Mouse (Mus musculus): Measurements from ENCODE around the gene Ak3. TPM values are rescaled to one million over a fixed set of nuclear protein-coding genes. Genes with fewer than 3 reads are reported as not detected.

Gene Ak3
- 10 to 100 TPM; 56.9 to 60.6 TPM for total RNA-seq (2021)

DNA sequence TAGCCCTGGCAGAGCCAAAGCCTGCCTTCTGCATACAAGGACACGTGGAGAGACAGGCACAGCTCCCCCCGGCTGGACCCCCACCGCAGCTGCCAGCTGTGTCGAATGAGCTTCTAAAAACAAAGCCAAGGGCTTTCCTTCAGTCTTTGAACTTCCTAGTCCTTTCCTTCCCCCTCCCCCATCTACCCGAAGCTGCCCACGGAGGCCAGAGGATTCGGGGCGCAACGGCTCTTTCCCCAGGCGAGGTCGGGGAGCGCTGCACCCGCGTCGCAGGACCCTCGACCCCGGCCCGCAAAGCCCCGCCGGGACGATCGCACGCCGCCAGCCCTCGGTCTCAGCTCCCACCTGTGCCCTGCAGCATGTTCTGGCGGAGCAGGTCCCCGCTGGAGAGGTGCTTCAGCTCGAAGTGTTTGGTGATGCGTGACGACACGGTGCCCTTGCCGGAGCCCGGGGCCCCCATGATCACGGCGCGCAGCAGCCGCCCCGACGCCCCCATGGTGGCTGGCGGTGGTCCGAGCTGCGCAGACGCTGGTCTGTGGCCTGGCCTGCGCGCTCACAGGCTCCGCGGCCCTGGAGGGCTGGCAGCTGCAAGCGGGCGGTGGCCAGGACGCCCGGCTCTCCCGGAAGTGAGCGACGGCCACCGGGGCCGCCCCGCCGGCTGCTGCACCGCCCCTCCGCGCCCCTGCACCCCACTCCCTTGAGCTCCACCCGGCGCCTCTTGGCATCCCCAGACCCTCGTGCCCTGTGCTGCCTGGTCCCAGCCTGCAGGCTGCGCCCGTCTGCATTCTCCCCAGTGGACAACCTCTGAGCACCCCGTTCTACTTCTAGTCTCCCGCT is at the start of gene Ak3:
Gene Ak3, minus strand, starts transcription at position 628 of the 837 bp plus-strand sequence.
- DNase-seq (ENCODE audit: low spot score in 2 of 2): peak; percentile 68 to 74
- intact Hi-C loops (cut with DNase I): loop anchor here (1.0 to 2.0 kb wide), 2 partner anchors 57 to 204 kb away; partner anchors contain the start of genes Cdc37l1 and Jak2

DNA sequence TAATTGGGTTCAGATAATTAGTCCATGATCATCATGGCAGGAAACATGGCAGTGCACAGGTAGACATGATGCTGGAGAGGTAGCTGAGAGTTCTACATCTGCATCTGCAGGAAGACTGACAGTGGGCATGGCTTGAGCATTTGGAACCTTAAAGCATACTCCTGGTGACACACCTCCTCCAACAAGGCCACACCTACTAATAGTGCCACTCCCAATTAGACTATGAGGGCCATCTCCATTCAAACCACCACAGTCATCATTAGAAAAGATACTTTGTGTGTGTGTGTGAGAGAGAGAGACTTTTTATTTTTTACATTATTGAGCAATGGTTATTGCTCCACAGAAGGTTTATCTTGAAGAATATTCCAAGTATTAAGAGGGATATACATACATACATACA is 44.4 kb upstream of the Ak3 start:
- intact Hi-C loops (cut with DNase I): no loop called here

DNA sequence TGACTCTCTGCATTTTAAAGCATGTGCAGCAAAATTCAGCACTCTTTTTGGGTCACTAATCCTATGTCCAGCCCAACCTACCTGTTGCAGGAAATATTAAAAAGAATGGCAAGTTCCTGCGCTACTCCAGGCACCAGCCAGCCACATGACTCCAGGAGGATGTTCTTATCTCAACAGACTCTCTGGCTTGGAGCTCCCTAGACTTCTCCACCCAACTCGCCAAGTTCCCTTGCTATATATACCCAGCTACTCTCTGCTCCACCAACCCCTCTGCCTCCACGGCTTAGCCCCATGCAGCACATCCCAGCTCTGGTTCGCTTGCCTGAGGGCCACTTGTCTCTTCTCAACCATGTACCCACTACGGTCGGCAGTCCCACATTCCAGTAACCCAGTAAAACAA is 40.9 kb upstream of the Ak3 start:
- DNase-seq (ENCODE audit: low spot score in 2 of 2): no peak

More for the DNA sequence above, 44.4 kb upstream of the Ak3 start:
- DNase-seq (ENCODE audit: low spot score in 2 of 2): no peak

DNA sequence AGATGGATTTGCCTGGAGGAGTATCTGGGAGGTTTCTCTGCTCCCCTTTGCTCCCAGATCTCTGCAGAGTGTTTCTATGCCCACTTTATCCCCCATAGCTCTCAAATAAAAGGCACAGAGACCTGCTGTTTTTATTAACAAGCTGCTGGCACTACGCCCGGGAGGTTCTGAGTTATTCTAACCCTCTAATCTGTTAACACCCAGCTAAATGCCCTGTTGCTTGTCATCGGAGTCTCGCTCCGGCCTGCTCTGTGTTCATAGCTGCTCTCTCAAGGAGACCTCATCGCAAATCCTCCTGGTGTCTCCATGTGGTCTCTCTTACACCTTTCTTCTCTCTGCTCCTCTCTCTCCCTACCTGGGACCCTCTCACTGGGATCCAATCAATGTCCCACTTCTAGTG is 27.0 kb upstream of the Ak3 start:
- no peak for DNase-seq (ENCODE audit: low spot score in 2 of 2)
- intact Hi-C loops (cut with DNase I): loop anchor here (10.0 kb wide), 1 partner anchor 130 kb away; no protein-coding TSS in a partner anchor

More for the DNA sequence above, 40.9 kb upstream of the Ak3 start:
- intact Hi-C loops (cut with DNase I): no loop called here

DNA sequence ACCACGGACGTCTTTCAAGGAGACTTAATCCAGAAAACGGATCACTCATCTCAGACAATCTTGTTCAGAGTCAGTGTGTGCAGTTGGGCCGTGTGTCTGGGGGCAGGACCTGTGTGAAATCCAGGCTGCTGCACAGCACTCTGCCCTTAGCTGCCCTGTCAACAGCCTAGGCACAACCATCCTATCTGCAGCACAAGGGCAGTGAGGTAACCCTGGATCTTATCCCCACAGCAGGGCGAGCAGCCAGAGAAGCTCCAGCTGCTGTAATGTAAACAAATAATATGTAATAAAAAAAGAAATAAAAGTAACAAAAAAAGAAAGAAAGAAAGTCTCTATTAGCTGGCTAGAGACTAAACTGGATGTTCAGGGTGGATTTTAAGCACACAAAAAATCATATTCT is 21.4 kb upstream of the Ak3 start:
- intact Hi-C loops (cut with DNase I): loop anchor here (10.0 kb wide), 1 partner anchor 436 kb away; no protein-coding TSS in a partner anchor

DNA sequence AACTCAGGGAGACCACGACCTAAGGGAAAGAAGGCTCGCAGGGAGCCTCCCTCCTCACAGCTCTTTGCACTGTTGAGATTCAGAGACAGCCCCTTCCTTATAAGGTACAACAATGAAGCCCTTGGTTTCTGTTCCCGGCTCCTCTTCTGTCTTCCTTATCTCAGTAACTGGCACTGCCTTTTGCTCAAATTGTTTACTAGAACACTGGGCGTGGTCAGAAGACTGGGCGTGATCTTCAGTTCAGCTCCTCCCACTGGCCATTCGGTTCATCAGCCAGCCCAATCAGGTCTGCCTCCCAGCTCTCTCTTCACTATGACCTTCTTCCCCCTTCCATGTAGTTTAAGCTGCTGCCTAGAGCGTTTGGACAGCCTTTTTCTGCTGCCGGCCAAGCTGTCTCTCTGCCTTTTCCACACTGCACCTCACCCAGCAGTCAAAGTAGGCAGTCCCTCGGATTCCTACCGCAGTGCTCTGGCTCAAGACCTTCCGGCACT is 19.3 kb upstream of the Ak3 start:
- intact Hi-C loops (cut with DNase I): loop anchor here (10.0 kb wide), 1 partner anchor 438 kb away; no protein-coding TSS in a partner anchor
- peak in 1 of 2 experiments; percentile 55 for DNase-seq (ENCODE audit: low spot score in 2 of 2)

More for the DNA sequence above, 21.4 kb upstream of the Ak3 start:
- no peak for DNase-seq (ENCODE audit: low spot score in 2 of 2)

DNA sequence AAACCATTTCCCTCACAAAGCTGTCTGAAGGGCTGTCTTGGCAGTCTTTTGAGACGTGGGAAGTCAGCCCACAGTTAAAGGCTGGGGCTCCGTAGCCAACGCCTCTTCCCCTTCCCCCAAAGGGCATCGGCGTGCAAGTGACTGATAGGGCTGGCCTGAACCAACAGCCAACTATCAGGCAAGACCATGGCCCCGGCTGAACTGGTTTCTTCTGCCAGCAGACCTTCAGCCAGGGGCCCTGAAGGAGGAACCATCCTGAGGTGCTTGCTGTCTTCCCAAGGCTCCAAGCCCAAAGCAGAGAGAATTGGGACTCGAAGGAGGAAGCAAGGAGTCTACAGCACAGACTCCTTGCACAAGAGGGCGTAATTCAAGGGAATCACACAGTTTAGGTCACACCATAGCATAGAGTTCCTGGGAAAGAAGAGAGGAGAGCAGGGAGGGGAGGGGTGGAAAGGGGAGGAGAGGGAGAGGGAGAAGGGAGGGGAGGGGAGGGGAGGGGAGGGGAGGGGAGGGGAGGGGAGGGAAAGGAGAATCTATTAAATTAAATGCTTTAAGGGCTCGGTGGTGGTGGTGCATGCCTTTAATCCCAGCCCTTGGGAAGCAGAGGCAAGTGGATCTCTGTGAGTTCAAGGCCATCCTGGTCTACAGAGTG is 16.8 kb upstream of the Ak3 start:
- intact Hi-C loops (cut with DNase I): loop anchor here (2.0 to 10.0 kb wide), 3 partner anchors 188 to 440 kb away; no protein-coding TSS in a partner anchor
- DNase-seq (ENCODE audit: low spot score in 2 of 2): no peak

DNA sequence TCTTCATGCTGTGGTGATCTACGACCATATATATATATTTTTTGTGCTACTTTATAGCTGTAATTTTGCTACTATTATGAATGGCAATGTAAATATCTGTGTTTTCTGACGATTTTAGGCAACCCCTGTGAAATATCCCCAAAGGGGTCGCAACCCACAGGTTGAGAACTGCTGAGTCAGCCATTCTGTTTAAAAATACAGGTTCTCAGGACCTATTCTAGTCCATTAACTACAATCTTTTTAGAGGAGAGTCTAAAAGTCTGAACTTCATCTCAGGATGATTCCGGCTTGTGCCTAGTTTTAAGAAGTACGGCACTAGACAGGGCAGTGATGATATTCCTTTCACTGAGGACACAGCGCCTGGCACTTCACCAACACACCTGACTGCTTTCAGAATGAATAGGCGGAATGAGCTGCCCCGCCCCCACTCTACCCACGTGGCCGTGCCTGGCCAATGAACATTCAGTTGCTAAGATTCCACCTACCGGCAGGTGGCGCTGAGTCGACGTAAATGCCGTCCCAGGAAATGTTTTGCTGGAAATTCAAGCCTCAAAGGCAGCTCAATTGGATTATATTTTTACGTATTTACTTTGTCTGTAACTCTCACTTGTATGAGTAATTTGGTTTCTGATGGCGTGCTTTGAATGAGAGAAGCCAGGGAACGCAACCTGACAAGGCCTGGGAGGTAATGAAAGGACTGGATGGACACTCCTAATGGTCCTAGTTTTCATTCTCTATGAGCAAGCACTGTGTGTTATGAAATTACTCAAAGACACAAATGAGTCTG is 16.0 kb upstream of the Ak3 start:
- intact Hi-C loops (cut with DNase I): loop anchor here (2.0 to 10.0 kb wide), 3 partner anchors 189 to 441 kb away; no protein-coding TSS in a partner anchor
- peak; percentile 90 for DNase-seq (ENCODE audit: low spot score in 2 of 2)

DNA sequence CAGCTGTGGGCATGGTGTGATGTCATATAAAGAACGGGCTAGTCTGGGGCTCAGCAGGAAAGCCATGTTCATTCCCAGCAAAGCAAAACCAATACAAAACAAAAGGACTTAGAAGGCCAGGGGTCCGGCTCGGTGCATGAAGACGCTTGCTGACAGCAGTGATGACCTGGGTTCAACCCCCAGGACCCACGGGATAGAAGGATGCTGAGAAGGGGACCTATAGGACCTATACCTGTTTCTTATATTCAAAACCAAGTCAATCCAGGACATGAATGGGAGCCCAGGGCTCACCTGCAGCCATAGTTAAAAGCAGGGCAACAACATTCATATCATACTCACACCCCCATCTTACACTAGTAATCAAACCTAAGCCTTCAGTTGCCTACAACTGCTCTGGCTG is 15.2 kb upstream of the Ak3 start:
- intact Hi-C loops (cut with DNase I): loop anchor here (5.0 to 10.0 kb wide), 2 partner anchors 294 to 442 kb away; no protein-coding TSS in a partner anchor
- no peak for DNase-seq (ENCODE audit: low spot score in 2 of 2)

DNA sequence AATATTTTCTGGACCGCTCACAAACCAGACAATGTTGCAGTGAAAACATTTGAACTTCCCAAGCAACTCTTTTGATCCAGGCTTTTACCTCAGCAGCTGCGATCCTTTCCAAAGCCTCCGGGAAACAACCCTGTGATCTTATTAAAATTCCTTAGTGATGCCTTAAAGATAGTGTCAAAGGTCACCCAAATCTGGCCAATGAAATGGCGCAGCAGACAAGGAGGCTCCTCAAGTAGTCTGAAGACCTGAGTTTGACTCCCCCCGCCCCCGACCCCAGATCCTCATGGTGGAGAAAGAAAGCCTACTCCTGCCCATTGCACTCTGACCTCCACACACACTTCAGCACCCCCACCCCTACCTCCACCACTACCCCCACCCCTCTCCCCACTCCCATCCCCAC is 12.5 kb upstream of the Ak3 start:
- DNase-seq (ENCODE audit: low spot score in 2 of 2): no peak
- intact Hi-C loops (cut with DNase I): loop anchor here (5.0 to 10.0 kb wide), 2 partner anchors 297 to 445 kb away; no protein-coding TSS in a partner anchor

DNA sequence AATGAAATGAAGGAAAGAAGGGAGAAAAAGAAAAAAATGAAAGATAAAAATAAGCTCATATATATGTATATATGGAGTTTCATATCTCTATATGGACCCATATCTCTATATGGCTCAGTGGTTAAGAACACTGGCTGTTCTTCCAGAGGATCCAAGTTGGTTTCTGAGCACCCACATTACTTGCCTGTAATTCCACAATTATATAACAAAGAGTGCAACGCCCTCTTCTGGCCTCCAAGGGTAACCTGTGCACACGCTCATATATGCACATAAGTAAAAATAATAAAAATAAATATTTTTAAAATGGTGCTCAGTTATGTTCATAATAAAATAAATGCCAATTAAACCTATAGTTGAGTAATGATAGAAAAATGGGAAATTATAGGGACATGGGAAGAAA is 11.9 kb upstream of the Ak3 start:
- intact Hi-C loops (cut with DNase I): loop anchor here (5.0 to 10.0 kb wide), 3 partner anchors 282 to 445 kb away; no protein-coding TSS in a partner anchor
- no peak for DNase-seq (ENCODE audit: low spot score in 2 of 2)

DNA sequence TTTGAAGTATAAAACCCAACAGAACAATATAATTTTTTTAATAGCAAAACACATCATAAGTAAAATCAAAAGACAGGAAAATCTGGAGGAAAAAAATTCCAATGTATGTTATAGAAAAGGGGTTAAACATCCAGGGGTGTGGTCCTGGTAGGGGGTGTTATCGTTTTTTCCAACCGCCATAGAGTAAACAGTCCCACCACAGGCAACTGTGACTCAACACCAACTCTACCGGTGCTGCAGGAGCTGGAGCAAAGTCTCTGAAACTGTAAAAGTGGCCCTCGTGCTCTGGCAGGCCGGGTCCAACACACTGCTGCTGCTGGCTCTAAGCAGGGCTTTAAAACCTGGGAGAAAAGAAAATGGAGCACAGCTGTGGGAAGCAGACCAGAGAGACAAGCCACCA is 11.0 kb upstream of the Ak3 start:
- intact Hi-C loops (cut with DNase I): loop anchor here (5.0 kb wide), 1 partner anchor 281 kb away; no protein-coding TSS in a partner anchor

DNA sequence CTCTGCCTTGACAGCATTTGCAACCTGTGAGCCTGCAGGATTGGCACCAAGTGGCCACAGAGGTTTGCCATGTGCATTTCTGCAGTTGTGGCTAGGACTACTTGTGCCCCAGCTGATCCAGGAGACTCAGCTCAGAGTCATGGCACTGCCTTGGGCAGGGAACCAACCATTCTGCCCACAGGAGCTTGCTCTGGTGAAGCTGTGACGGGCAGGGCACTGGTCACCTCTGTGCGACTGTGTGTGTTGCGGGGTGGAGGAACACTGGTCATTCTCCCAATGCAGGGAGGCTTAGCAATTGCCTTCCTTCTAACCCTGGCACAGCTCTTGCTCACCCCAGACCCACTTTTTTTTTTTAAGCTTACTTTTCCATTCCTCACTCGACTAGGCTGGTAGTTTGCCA is 7.7 kb upstream of the Ak3 start:
- intact Hi-C loops (cut with DNase I): loop anchor here (5.0 kb wide), 1 partner anchor 278 kb away; no protein-coding TSS in a partner anchor
- DNase-seq (ENCODE audit: low spot score in 2 of 2): no peak

More for the DNA sequence above, 11.0 kb upstream of the Ak3 start:
- DNase-seq (ENCODE audit: low spot score in 2 of 2): no peak

DNA sequence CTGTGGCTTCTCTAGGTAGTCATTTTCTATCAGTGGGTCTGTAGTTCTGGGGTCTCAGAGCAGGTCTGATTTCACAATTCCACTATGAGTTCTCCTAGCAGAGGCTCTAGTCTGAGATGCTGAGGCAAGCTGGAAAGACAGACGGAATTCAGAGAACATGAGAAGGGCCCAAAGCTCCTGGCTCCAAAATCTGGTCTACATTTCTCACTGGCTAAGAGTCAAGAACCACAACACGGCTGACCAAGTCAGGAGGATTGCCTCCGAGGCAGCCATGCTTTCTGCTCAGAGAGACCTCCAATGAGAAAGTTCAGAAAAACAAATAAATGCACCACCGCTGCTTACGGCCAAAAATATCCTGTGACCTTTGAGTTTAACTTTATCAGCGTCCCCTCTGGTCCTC is 6.8 kb upstream of the Ak3 start:
- intact Hi-C loops (cut with DNase I): no loop called here
- DNase-seq (ENCODE audit: low spot score in 2 of 2): no peak

DNA sequence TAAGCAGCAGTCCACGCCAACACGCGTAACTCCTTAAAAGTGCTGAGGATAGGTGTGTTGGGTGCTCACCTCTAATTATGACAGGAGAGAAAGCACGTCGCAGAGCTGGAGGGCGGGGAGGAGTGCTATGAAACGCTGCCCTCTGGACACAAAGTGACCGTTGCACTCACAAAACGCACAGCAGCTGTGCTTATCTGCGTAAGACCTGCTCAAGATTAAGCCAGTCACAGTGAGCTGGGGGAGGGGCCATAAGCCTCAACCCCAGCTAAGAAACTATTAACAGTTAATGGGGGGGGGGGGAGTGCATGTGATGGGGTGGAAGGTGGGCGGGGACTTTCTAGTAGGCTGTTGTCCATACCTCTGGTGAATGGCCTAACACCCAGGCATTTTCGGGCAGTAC is 5.0 kb upstream of the Ak3 start:
- intact Hi-C loops (cut with DNase I): no loop called here
- DNase-seq (ENCODE audit: low spot score in 2 of 2): no peak

DNA sequence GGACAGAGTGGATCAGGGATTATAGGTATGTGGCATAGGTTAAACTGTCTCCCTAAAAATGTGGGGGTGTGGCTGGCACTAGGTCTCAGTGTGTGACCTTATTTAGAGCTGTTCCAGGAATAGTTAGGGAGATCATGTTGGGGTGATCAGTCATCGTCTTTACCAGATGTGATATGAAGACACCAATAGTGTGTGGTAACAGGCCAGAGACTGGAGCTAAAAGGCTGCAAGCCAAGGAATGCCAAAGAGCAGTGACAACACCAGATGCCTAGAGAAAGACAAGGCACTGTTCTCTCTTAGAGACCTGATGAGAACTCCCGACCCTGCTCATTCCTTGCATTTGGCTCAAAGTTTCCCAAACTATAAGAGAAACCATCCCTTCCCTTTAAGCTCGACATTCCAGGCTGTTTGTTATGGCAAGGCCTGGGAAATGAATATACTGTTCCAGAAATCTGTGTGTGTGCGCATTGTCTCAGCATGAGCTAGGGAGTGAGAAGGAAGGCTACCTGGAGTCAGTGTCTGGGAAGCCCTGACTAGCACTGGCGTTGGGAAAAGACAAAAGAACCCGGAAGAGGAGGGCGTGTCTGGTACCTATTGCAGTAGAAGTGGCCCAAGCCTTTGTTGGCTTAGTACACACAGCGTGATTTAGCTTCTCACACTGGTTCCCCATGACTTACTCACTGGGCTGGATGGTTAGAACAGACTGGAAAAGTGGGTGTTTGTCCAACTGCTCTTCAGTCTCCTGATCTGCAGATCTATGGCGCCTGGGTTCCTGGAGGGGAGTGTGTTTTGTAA is 2.6 kb upstream of the Ak3 start:
- intact Hi-C loops (cut with DNase I): loop anchor here (1.0 kb wide), 1 partner anchor 49 kb away; no protein-coding TSS in a partner anchor
- no peak for DNase-seq (ENCODE audit: low spot score in 2 of 2)

DNA sequence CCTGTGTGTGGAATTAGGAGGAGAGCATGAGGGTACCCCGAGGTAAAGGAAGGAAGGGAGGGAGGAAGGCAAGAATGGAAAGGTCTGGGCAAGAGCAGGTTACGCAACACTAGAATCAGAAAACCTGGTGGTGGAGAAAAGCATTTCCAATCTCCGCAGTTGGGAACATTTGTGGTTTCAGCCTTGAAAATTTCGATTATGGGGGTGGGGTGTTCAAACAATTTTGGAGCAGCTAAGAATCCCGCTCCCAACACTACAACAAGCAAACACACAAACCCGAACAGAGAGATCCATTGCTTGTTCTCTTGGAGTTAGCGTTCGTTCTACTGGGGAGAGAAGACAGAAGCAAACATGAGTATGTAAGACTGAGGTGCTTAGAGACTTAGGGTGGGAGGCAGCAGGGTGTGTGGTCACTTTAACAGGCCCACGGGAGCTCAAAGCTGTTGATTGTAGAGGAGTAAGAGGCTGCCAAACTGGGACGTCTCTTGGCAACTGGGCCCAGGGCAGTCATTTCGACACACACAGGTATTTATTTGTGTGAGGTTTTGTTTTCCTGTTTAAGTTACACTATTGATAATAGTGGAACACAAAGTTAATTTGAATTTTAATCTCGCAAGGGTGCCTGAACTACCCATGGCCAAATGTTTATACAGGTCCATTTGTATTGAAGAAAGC is 1.8 kb upstream of the Ak3 start:
- intact Hi-C loops (cut with DNase I): loop anchor here (1.0 kb wide), 1 partner anchor 50 kb away; no protein-coding TSS in a partner anchor
- no peak for DNase-seq (ENCODE audit: low spot score in 2 of 2)

DNA sequence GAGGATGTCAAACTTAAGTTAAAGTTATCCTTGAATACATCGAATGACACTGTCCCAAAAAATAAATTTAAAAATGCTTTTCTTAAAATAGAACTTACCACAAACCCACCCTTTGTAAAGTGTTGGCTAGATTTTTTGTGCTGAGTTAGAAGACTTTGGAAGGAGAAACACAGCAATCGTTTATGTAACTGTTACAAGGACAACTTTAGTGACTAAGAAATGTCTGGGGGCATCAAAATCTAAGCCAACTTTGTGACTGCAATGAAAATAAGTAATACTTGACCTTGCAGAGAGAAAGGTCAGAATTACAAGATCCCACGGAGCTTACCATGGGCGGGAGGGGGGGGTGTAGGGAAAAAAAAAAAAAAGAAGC is 814 bp downstream of the Ak3 start:
- intact Hi-C loops (cut with DNase I): loop anchor here (2.0 kb wide), 1 partner anchor 56 kb away; the partner anchor contains the start of gene Cdc37l1
- no peak for DNase-seq (ENCODE audit: low spot score in 2 of 2)
